Mouse (Mus musculus): Measurements from ENCODE around the gene Fntb.

DNA sequence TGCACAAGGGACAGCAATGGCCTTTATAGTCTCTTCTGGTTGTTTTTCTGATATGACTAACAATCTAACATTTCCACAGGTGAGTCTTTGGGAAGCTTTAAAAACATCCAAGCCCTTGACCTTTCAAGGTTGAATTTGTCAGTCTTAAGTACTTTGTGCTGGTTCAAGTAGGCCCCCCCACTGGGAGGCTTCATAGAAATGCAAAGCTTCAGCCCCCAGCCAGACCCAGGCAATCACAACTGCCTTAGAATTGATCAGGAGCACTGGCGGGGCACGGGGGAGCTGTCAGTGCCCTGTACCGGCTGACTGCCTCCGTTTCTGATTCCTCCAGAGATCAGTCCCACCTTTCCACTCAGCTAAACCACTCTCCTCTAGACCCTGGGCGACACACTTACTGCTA, 199.7 kb downstream of the Fntb start:
- TF ChIP-seq CTCF (IDR thresholded peaks at IDR 0.05; ENCODE audit: low read depth) (no peak), EP300 (IDR thresholded peaks at IDR 0.05; ENCODE audit: low read depth) (no peak)

All from liver, postnatal 0 days (tissue).